Mouse (Mus musculus) lung, postnatal 14 days (tissue): ENCODE measurements around the gene Armc7.
A peak's percentile ranks its signal among the peaks of the same experiment; 100 is the strongest.

Source experiments
- DNase-seq: peaks from one replicate; pipeline ENCODE4 v3.0.0; 2021

Gene Armc7

GRCm38 (mm10) chr11:115535401-115536037, 60.1 kb downstream of the Armc7 start:
- peak; percentile 68 for DNase-seq

- DNase-seq, result peak; percentile 99
These were observed 60.7 kb downstream of the Armc7 start, which contains the start of gene Sumo2 for GRCm38 (mm10) chr11:115536038-115536681. Sumo2 (minus strand) TSS chr11:115536276.

GRCm38 (mm10) chr11:115536856-115537568, 61.5 kb downstream of the Armc7 start:
- DNase-seq, result peak; percentile 4

- DNase-seq, result no peak
These were observed 62.6 kb downstream of the Armc7 start for GRCm38 (mm10) chr11:115538045-115538444.
